8 mouse cellular contexts compared by ENCODE assay signal in the genomic region with DNA sequence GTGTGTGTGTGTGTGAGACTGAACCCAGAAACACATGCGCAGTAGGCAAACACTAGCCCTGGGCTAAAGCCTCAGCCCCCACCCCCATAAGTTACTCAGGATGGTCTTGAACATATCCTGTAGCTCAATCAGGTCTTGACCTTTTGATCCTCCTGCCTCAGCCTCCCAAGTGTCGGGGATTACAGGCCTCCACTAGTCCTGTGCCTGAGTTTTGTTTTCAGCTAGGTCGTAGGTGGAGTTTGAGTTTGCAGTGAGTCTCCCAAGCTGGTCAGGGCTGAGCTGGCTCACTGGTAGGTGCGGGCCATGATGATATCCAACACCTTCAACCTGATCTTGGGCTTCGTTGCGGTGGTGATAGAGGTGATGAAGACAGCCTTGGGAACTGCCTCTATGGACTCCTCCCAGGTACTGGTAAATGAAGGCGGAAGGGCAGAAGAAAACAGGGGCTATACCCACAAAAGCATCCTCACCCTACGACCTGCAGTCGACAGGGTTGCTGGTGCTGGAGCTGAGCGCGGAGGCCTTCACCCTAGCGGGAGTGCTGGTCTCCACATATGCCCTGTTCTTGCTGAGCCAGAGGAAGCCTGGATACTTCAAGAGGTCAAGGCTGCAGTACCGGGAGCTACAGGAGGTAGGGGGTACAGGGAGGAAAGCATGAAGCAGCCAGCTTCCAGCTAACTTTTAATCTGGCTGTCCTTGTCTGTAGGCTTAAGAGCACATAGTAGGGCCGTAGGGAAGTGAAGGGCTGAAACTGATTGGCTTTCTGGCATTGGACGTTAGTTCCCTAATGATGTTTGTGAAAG. TPM values are rescaled to one million over a fixed set of nuclear protein-coding genes. Genes with fewer than 3 reads are reported as not detected.
A peak's percentile ranks its signal among the peaks of the same experiment; 100 is the strongest.
DNase-seq lines count a peak whose midpoint lies in the region; ATAC-seq lines count a peak whose summit lies in the region.

No protein-coding gene starts in this region.

- peak overlapping the region; percentile 89 for H3K4me2 ChIP-seq in liver, embryonic 12.5 days

- peak overlapping the region; percentile 90 for H3K9ac ChIP-seq in liver, embryonic 12.5 days

- H3K27ac ChIP-seq in liver, embryonic 12.5 days, result peak overlapping the region; percentile 97

- 79% methylated on average over 15 of the region's 15 CpGs for WGBS in liver, embryonic 12.5 days (ENCODE audit: insufficient replicate concordance)

- H3K36me3 ChIP-seq in liver, embryonic 12.5 days, result 0 out of 2 replicates have a peak, but pooled peaks cover 5% of the 10 kb centered on the region

- H3K9me3 ChIP-seq in liver, embryonic 12.5 days (replicated peaks), result no peaks in the 10 kb centered on the region

- no peaks in the 10 kb centered on the region for H3K27me3 ChIP-seq in liver, embryonic 12.5 days (replicated peaks)

- no peak for ATAC-seq in liver, embryonic 12.5 days

- peak; percentile 44 for DNase-seq in cerebellum, adult 11 months
- no peak for DNase-seq in cerebellum, adult 18-20 months
- peak; percentile 34 for DNase-seq in thymus, postnatal 4 days
- no peak for DNase-seq in thymus, postnatal 0 days (ENCODE audit: low spot score)
- no peak for DNase-seq in spleen, postnatal 10 days (ENCODE audit: low spot score in 2 of 2)
- DNase-seq in spleen, postnatal 14 days (ENCODE audit: low spot score in 2 of 2), result no peak
- DNase-seq in layer of hippocampus, adult 18-20 months (ENCODE audit: low spot score in 2 of 2), result no peak

- H3K4me1 ChIP-seq in liver, embryonic 12.5 days, result peaks cover 86% of the 10 kb centered on the region

- peak overlapping the region; percentile 72 for H3K4me3 ChIP-seq in liver, embryonic 12.5 days

RNA-seq across cellular contexts. Expression of a gene that starts 2.1 kb away (rescaled TPM):
- polyA plus RNA-seq in thymus, postnatal 0 days (2015; fragmentation: Nextera tagmentation; extraction: Ambion mirVana), result 40.7 and 44.5 TPM in 2 replicates
- polyA plus RNA-seq in liver, embryonic 12.5 days (2016; fragmentation: Nextera tagmentation; extraction: Ambion mirVana), result 15.3 and 15.8 TPM in 2 replicates
- 10 to 100 TPM; 42.3 to 44.2 TPM for total RNA-seq in layer of hippocampus, adult 18-20 months (2021)

RNA-seq across cellular contexts. Expression of a gene that starts 3.0 kb away (rescaled TPM):
- 0.90 and 1.5 TPM in 2 replicates for polyA plus RNA-seq in thymus, postnatal 0 days (2015; fragmentation: Nextera tagmentation; extraction: Ambion mirVana)
- polyA plus RNA-seq in liver, embryonic 12.5 days (2016; fragmentation: Nextera tagmentation; extraction: Ambion mirVana), result 0.32 and 0.39 TPM in 2 replicates
- under 1 TPM; 0.63 to 0.92 TPM for total RNA-seq in layer of hippocampus, adult 18-20 months (2021)

RNA-seq across cellular contexts. Expression of a gene that starts 23.8 kb away (rescaled TPM):
- polyA plus RNA-seq in thymus, postnatal 0 days (2015; fragmentation: Nextera tagmentation; extraction: Ambion mirVana), result not detected in 2 replicates
- polyA plus RNA-seq in liver, embryonic 12.5 days (2016; fragmentation: Nextera tagmentation; extraction: Ambion mirVana), result not detected in 2 replicates
- not detected for total RNA-seq in layer of hippocampus, adult 18-20 months (2021)

RNA-seq across cellular contexts. Expression of a gene that starts 33.9 kb away (rescaled TPM):
- 26.9 and 27.0 TPM in 2 replicates for polyA plus RNA-seq in thymus, postnatal 0 days (2015; fragmentation: Nextera tagmentation; extraction: Ambion mirVana)
- polyA plus RNA-seq in liver, embryonic 12.5 days (2016; fragmentation: Nextera tagmentation; extraction: Ambion mirVana), result 34.8 and 40.1 TPM in 2 replicates
- total RNA-seq in layer of hippocampus, adult 18-20 months (2021), result 10 to 100 TPM; 25.8 to 30.0 TPM

Comparison
In these comparisons a context has a peak if more than half of its experiments do, and no peak if none do; other contexts are left out.
1. DNase-seq: peak in cerebellum, adult 11 months (single experiment) and thymus, postnatal 4 days (single experiment); none in cerebellum, adult 18-20 months (0 of 2), thymus, postnatal 0 days (single experiment), spleen, postnatal 10 days (0 of 2), spleen, postnatal 14 days (0 of 2) and layer of hippocampus, adult 18-20 months (0 of 2).